Mouse (Mus musculus): ENCODE data around the gene Mef2c.

Mef2c gene

GRCm38 (mm10) chr13:83573855-83574583 is 70.2 kb downstream of the Mef2c start:
- WGBS: 28% methylated on average over 8 of the region's 8 CpGs

- 42% methylated on average over 8 of the region's 8 CpGs for WGBS
These were observed 71.0 kb downstream of the Mef2c start for GRCm38 (mm10) chr13:83574866-83575265.

GRCm38 (mm10) chr13:83579410-83579809 is 75.6 kb downstream of the Mef2c start:
- WGBS: 40% methylated on average over 3 of the region's 3 CpGs

- 58% methylated on average over 5 of the region's 5 CpGs for WGBS
These were observed 77.0 kb downstream of the Mef2c start for GRCm38 (mm10) chr13:83580856-83581255.

GRCm38 (mm10) chr13:83582564-83582963 is 78.7 kb downstream of the Mef2c start:
- 49% methylated on average over 1 of the region's 1 CpGs for WGBS

GRCm38 (mm10) chr13:83583881-83584280 is 80.0 kb downstream of the Mef2c start:
- 60% methylated on average over 4 of the region's 4 CpGs for WGBS

GRCm38 (mm10) chr13:83585359-83585758 is 81.5 kb downstream of the Mef2c start:
- WGBS: 23% methylated on average over 5 of the region's 5 CpGs

GRCm38 (mm10) chr13:83588186-83588585 is 84.4 kb downstream of the Mef2c start:
- WGBS: 38% methylated on average over 2 of the region's 2 CpGs

- WGBS: 48% methylated on average over 5 of the region's 5 CpGs
These were observed 87.1 kb downstream of the Mef2c start for GRCm38 (mm10) chr13:83590886-83591285.

- whole genome bisulfite sequencing: 40% methylated on average over 1 of the region's 1 CpGs
These were observed 91.6 kb downstream of the Mef2c start for GRCm38 (mm10) chr13:83595429-83595828.

- 57% methylated on average over 6 of the region's 6 CpGs for WGBS
These were observed 93.3 kb downstream of the Mef2c start for GRCm38 (mm10) chr13:83596989-83597738.

- WGBS: 72% methylated on average over 3 of the region's 3 CpGs
These were observed 93.9 kb downstream of the Mef2c start for GRCm38 (mm10) chr13:83597739-83598210.

GRCm38 (mm10) chr13:83601741-83602140 is 97.9 kb downstream of the Mef2c start:
- WGBS: 60% methylated on average over 4 of the region's 4 CpGs

GRCm38 (mm10) chr13:83603373-83604265 is 99.8 kb downstream of the Mef2c start:
- 4% methylated on average over 7 of the region's 7 CpGs for WGBS

GRCm38 (mm10) chr13:83604320-83604719 is 100.5 kb downstream of the Mef2c start:
- WGBS: 8% methylated on average over 3 of the region's 3 CpGs

GRCm38 (mm10) chr13:83604785-83605184 is 101.0 kb downstream of the Mef2c start:
- WGBS: 21% methylated on average over 4 of the region's 4 CpGs

- 27% methylated on average over 4 of the region's 4 CpGs for WGBS
These were observed 104.2 kb downstream of the Mef2c start for GRCm38 (mm10) chr13:83607883-83608581.

- 44% methylated on average over 3 of the region's 3 CpGs for WGBS
These were observed 105.2 kb downstream of the Mef2c start for GRCm38 (mm10) chr13:83608851-83609516.

GRCm38 (mm10) chr13:83609517-83609878 is 105.7 kb downstream of the Mef2c start:
- 44% methylated on average over 3 of the region's 3 CpGs for WGBS

GRCm38 (mm10) chr13:83610124-83610523 is 106.3 kb downstream of the Mef2c start:
- WGBS: 66% methylated on average over 8 of the region's 8 CpGs

GRCm38 (mm10) chr13:83612195-83612594 is 108.4 kb downstream of the Mef2c start:
- 68% methylated on average over 1 of the region's 1 CpGs for WGBS

Data from cerebral cortex, adult 2 months (tissue).